Mouse (Mus musculus) heart, postnatal 0 days (tissue): ENCODE data around the gene Zmat3. TPM values are rescaled to one million over a fixed set of nuclear protein-coding genes. Genes with fewer than 3 reads are reported as not detected.
A peak's percentile ranks its signal among the peaks of the same experiment; 100 is the strongest.

Experiments
- ATAC-seq: fragments of 200-750 bp; cut with Nextera tagmentation; 2 replicates; pipeline ENCODE4 v1.8.0; 2017; ENCODE audit warnings: low read depth, moderate number of reproducible peaks, moderate library complexity; ENCODE audit not compliant: insufficient read depth
- DNase-seq: peaks from one replicate; pipeline ENCODE4 v3.0.0-alpha.2; 2016; ENCODE audit warnings: low spot score
- H3K27ac ChIP-seq: fragments of 300-500 bp; sonication (generic); 2 replicates; pipeline ENCODE4 v1.5.1; 2014; ENCODE audit warnings: low read depth, mild to moderate bottlenecking
- H3K27me3 ChIP-seq: fragments of 300-500 bp; sonication (generic); 2 replicates; pipeline ENCODE4 v1.6.1; 2014; ENCODE audit warnings: low read length, mixed read lengths; ENCODE audit not compliant: control insufficient read depth, insufficient read depth
- H3K36me3 ChIP-seq: fragments of 300-500 bp; sonication (generic); replicated peaks from 2 replicates; pipeline ENCODE4 v1.6.1; 2014; ENCODE audit warnings: low read length, mixed read lengths; ENCODE audit not compliant: control insufficient read depth, insufficient read depth
- H3K4me1 ChIP-seq: fragments of 300-500 bp; sonication (generic); 2 replicates; pipeline ENCODE4 v1.6.1; 2014; ENCODE audit warnings: antibody characterized with exemption; ENCODE audit not compliant: control insufficient read depth, insufficient read depth
- H3K4me2 ChIP-seq: fragments of 300-500 bp; sonication (generic); 2 replicates; pipeline ENCODE4 v1.6.1; 2014; ENCODE audit warnings: low read depth, mild to moderate bottlenecking, low read length, moderate library complexity
- H3K4me3 ChIP-seq: fragments of 300-500 bp; sonication (generic); 2 replicates; pipeline ENCODE4 v1.5.1; 2014; ENCODE audit warnings: low read depth, low read length
- H3K9ac ChIP-seq: fragments of 300-500 bp; sonication (generic); replicated peaks from 2 replicates; pipeline ENCODE4 v1.6.1; 2014; ENCODE audit warnings: low read depth, low read length, mixed read lengths
- H3K9me3 ChIP-seq: fragments of 300-500 bp; sonication (generic); replicated peaks from 2 replicates; pipeline ENCODE4 v1.6.1; 2016; ENCODE audit warnings: low read length; ENCODE audit not compliant: control insufficient read depth
- CTCF ChIP-seq: IDR thresholded peaks from 2 replicates; pipeline ENCODE4 v1.5.1; 2016; ENCODE audit warnings: antibody characterized with exemption, control low read depth, low read depth
- EP300 ChIP-seq: IDR thresholded peaks from 2 replicates; pipeline ENCODE4 v1.6.1; 2016; ENCODE audit warnings: antibody characterized with exemption, low read depth
- WGBS: fragments of 180-500 bp; shearing (Covaris S2); extraction: QIAGEN DNeasy Blood & Tissue Kit; methylation state at CpG from one replicate; pipeline ENCODE4 v1.1.7; 2014; 5-methylcytosine and 5-hydroxymethylcytosine counted together
- polyA plus RNA-seq: library from polyadenylated mRNA; unstranded; fragments of >200 nt; fragmentation: Nextera tagmentation; extraction: Ambion mirVana; gene quantifications from 2 replicates; pipeline ENCODE4 v1.2.1, GENCODE M21; 2015
- total RNA-seq: library from RNA; depleted of rRNA; stranded (reverse); fragments of >200 nt; gene quantifications from 2 replicates; pipeline ENCODE4 v1.2.3, GENCODE M21; 2014; ENCODE audit warnings: low replicate concordance

The Zmat3 gene
- total and polyA plus RNA-seq, 2 experiments from 2014 or later, result 1.9 to 3.6 TPM

DNA sequence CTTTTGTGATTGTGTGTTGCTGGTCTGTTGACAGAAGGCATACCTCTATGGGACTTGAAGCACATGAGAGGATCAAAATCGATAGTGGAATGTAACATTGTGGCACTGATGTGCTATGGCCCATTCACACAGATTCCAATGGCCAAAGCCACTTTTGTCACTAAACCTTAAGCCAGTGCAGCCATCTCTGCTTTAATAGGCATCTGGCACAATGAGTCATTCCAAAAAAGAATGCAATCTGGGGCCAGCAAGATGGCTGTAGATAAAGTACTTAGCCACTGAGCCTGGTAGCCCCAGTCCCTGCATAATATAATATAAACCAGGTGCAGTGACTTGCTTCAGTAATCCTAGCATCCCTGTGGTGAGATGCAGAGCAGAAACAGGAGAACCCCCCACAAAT lies 1.7 kb upstream of the Zmat3 start:
- WGBS, result 70% methylated on average over 1 of the region's 1 CpGs
- no peak overlapping the region for H3K4me3 ChIP-seq
- no peaks in the 10 kb centered on the region for H3K36me3 ChIP-seq

DNA sequence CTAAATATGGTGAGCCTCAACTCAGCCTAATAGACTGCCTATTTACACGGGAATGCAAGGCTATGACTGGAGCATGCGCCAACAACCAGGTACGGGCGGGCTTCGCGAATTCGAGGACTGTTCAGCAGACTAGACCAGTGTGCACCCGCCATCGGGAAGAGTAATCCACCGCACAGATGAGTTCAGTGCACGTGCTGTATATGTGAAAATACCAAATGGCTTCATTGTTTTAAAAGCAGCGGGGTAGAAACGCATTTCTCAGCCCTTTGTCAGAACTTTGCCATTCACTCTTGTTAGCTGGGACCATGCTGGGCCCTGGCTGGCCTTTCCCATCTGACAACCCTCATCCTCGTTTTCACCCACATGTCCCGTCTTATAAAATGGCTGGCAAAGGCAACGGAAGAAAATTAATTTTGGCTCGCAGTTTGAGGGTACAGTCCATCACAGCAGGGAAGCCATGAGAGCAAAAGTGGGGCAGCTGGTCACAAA lies 476 bp upstream of the Zmat3 start:
- ATAC-seq, result no peak
- Histone ChIP-seq H3K27me3 (no peaks in the 10 kb centered on the region), H3K9ac (no peak overlapping the region), H3K4me3 (peak overlapping the region; percentile 73), H3K9me3 (no peaks in the 10 kb centered on the region), H3K4me2 (peak overlapping the region; percentile 98), H3K36me3 (no peaks in the 10 kb centered on the region), H3K4me1 (0 out of 2 replicates have a peak, but pooled peaks cover 3% of the 10 kb centered on the region), H3K27ac (no peak overlapping the region)
- DNase-seq, result no peak
- 61% methylated on average over 17 of the region's 17 CpGs for WGBS
- TF ChIP-seq EP300, result no peak
- TF ChIP-seq CTCF, result no peak

More for the DNA sequence above, 1.7 kb upstream of the Zmat3 start:
- Histone ChIP-seq H3K4me2 (no peak overlapping the region), H3K9me3 (no peaks in the 10 kb centered on the region), H3K27me3 (no peaks in the 10 kb centered on the region), H3K9ac (no peak overlapping the region), H3K4me1 (0 out of 2 replicates have a peak, but pooled peaks cover 3% of the 10 kb centered on the region), H3K27ac (no peak overlapping the region)
- TF ChIP-seq CTCF (no peak), EP300 (no peak)
- no peak for ATAC-seq
- no peak for DNase-seq

DNA sequence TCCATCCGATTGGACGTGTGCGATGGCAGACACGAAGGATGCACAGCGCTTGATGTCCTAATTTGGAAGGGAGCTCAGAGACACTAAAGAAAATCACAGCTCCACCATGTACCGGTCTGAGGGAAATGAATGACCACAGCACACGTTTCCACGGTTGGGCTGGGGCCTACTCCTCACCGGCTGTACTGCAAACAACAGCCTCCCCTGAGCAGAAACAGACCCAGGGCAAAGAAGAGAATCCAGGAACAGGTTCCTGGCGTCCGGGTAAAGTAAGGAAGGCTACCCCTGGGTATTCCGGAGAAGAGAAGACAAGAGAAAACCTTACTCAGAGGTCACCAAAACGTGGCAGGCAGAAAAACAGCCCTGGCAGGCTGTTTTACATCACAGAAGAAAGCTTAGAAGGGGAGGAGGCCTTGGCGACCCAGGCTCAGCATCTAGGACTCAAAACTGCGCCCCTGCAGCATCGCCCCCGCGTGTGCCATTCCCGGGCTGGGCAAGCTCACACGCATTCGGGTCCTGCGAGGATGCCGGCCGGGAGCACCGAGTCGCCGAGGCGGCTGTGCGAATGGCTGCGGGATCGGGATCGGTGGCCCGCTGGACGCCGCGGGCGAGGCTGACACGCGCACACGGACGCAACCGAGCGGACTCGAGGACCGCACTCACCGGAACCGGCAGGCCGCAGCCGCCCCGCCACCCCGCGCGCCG lies 821 bp downstream of the Zmat3 start:
- DNase-seq, result peak; percentile 14
- TF ChIP-seq EP300, result no peak
- TF ChIP-seq CTCF, result no peak
- H3K36me3 ChIP-seq, result no peaks in the 10 kb centered on the region
- 0 out of 2 replicates have a peak, but pooled peaks cover 3% of the 10 kb centered on the region for H3K4me1 ChIP-seq
- no peaks in the 10 kb centered on the region for H3K27me3 ChIP-seq
- WGBS, result under 1% methylated on average over 54 of the region's 54 CpGs
- peak overlapping the region; percentile 98 for H3K4me2 ChIP-seq
- H3K9me3 ChIP-seq, result no peaks in the 10 kb centered on the region
- H3K4me3 ChIP-seq, result peak overlapping the region; percentile 73
- H3K9ac ChIP-seq, result peak overlapping the region; percentile 61
- peak overlapping the region; percentile 62 for H3K27ac ChIP-seq
- peak; percentile 56 for ATAC-seq

DNA sequence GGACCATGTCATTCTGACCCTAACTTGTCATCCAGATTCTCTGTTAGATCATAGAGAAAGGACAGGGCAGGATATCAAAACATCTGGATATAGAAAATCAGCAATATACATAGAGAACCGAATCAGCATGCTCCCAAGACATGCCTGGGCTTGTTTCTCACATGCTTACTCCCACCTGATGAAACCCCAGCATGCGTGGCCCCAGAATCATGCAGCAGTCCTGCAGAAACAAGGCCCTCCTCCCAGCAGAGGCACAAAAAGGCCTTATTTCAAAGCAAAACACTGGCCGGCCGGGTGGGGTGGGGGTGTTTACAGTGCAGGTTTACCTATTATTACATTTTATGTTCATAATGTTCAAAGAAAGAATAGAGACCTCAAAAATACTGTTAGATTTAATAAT lies 1.6 kb downstream of the Zmat3 start:
- peak overlapping the region; percentile 98; the same call in 1 of the 2 replicates for H3K4me2 ChIP-seq
- ATAC-seq, result no peak
- WGBS, result 79% methylated on average over 4 of the region's 4 CpGs
- H3K27ac ChIP-seq, result no peak overlapping the region
- no peak overlapping the region for H3K9ac ChIP-seq
- no peaks in the 10 kb centered on the region for H3K36me3 ChIP-seq
- H3K4me1 ChIP-seq, result 0 out of 2 replicates have a peak, but pooled peaks cover 3% of the 10 kb centered on the region
- no peak overlapping the region for H3K4me3 ChIP-seq
- no peaks in the 10 kb centered on the region for H3K9me3 ChIP-seq
- no peak for TF ChIP-seq CTCF
- no peak for TF ChIP-seq EP300
- H3K27me3 ChIP-seq, result no peaks in the 10 kb centered on the region
- no peak for DNase-seq

DNA sequence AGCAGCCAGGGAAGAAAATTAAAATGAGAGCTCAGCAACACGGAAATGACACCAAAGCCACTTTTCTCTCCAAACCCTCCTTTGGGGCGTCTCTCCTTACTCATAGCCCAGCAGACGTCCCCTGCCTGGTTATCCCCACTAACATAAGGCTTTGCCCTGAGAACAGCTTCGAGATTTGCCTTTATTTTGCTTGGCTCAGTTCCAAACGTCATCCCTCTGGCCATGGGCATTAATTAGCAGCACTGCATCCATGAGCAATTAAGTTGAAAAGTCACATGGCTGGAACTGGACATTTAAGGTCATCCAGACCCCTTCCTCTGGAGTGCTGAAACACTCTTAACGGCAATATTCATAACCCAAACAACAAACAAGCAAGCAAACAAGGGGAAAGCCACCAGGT lies 4.6 kb downstream of the Zmat3 start:
- no peak for DNase-seq
- H3K9ac ChIP-seq, result no peak overlapping the region

More for the DNA sequence above, 4.6 kb downstream of the Zmat3 start:
- TF ChIP-seq EP300, result no peak
- no peak for TF ChIP-seq CTCF
- H3K27me3 ChIP-seq, result no peaks in the 10 kb centered on the region
- H3K9me3 ChIP-seq, result no peaks in the 10 kb centered on the region
- WGBS, result 49% methylated on average over 6 of the region's 6 CpGs
- H3K4me3 ChIP-seq, result no peak overlapping the region
- no peak overlapping the region for H3K27ac ChIP-seq
- H3K36me3 ChIP-seq, result 0 out of 2 replicates have a peak, but pooled peaks cover 3% of the 10 kb centered on the region
- no peak for ATAC-seq
- 0 out of 2 replicates have a peak, but pooled peaks cover 2% of the 10 kb centered on the region for H3K4me1 ChIP-seq
- no peak overlapping the region for H3K4me2 ChIP-seq
